Mouse (Mus musculus) urinary bladder, postnatal 10 days (tissue): ENCODE data around the gene Sned1.
"Not testable (repeated sequence)": the region's sequence is repeated elsewhere in the genome, so short reads cannot be mapped to it uniquely, and the experiment has no call there.

Experiments
- DNase-seq: peaks from one replicate; pipeline ENCODE4 v3.0.0; 2022; ENCODE audit warnings: low spot score

Gene Sned1

DNA sequence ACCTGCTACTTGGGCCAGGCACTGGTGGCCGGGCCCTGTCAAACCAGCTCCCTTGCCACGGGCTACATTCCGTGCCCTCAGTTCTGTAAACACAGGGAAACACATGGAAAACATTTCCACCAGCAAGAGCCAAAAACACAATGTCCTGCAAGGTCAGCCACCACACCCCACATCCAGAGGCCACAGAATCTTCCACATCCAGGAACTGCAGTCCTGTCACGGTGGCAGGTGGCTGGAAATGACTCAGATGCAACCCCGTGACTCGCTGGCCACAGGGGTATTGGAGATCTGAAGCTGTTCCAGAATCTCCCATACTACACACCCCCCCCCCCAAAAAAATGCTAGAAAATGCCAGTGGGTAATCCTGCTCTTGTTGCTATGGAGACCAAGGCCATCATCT is 6.4 kb upstream of the Sned1 start:
- no peak for DNase-seq

GRCm38 (mm10) chr1:93229626-93230025 is 6.0 kb upstream of the Sned1 start:
- DNase-seq: no peak

DNA sequence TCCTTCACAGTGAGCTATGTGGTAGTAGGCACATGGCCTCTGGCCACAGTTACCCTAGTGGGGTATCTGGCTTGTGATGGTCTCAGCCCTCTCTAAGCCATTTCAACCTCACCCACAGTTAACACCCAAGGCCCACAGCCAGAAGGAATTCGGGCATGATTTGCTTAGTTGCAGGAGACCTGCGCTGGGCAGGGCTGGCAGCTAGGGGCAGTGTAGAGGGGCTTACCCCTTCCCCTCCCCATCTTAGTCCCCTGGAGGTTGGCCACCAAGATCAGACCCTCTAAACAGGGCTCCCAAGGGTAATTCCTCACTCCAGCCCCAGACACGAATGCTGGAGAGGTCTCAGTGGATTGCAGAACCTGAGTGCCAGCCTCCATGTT is 894 bp downstream of the Sned1 start:
- DNase-seq: no peak

GRCm38 (mm10) chr1:93237676-93238075 is 2.0 kb downstream of the Sned1 start:
- DNase-seq: no peak

GRCm38 (mm10) chr1:93238201-93238600 is 2.6 kb downstream of the Sned1 start:
- no peak for DNase-seq

DNA sequence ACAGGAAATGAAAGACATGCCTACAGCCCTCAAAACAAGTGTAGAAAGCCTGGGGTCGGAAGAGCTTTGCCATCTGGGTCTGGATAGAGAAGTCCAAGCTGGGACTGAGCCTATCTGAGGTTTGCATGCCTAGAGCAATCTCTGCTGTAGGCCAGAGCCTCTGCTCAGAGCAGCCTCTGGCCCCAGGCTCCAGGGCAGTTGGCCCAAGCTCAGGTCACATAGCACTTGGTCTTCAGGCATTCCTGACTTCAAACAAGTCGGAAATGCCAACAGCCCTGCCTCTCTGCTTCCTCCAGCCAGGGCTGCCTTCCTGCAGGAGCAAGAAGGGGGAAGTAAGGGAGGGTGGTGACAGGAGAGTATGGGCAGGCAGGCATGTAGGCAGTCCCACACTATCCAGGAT is 10.3 kb downstream of the Sned1 start:
- no peak for DNase-seq

- DNase-seq: no peak
Observed at GRCm38 (mm10) chr1:93252586-93252985, 16.9 kb downstream of the Sned1 start.

- no peak for DNase-seq
Observed at GRCm38 (mm10) chr1:93255761-93256160, 20.1 kb downstream of the Sned1 start.

DNA sequence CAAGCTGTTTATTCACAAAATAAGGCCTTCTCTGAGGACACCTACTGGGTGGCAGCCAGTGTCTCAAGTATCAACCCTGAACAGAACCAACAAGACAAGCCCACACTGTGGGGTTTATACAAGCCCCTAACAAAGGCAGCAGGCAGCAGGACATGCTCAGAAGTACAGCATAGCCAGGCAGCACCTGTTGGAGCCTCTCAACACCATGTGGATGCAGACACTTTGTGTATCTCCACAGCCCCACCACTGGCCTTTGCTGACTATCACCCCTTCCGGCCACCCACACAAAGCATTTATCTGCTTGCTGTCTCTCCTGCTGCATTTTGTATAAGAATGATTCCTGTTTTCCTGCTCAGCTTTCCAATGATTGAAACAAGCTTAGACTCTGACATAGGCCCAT is 21.9 kb downstream of the Sned1 start:
- DNase-seq: no peak

GRCm38 (mm10) chr1:93267207-93267606 is 31.6 kb downstream of the Sned1 start:
- no peak for DNase-seq

GRCm38 (mm10) chr1:93268246-93268645 is 32.6 kb downstream of the Sned1 start:
- DNase-seq: no peak

- no peak for DNase-seq
Observed at GRCm38 (mm10) chr1:93270516-93271240, 35.0 kb downstream of the Sned1 start.

GRCm38 (mm10) chr1:93271751-93272150 is 36.1 kb downstream of the Sned1 start:
- DNase-seq: no peak

DNA sequence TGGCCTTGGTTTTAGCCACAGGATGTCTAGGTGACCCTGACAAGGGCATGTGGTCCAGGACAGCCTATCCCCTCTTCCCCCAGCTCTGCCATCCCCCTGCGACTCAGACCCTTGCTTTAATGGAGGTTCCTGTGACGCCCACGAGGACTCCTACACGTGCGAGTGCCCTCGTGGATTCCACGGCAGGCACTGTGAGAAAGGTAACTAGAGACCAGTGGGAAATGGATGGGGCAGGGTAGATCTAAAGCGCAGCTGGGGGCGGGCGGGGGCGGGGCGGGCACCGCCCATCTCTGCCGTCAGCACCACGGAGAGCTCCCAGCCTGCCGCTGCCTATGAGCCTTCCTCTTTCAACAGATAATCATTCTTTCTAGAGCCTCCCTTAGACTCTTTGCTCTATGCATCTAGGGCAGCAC is 36.8 kb downstream of the Sned1 start:
- DNase-seq: no peak

GRCm38 (mm10) chr1:93275561-93275960 is 39.9 kb downstream of the Sned1 start:
- DNase-seq: no peak

GRCm38 (mm10) chr1:93277041-93277440 is 41.4 kb downstream of the Sned1 start:
- no peak for DNase-seq

DNA sequence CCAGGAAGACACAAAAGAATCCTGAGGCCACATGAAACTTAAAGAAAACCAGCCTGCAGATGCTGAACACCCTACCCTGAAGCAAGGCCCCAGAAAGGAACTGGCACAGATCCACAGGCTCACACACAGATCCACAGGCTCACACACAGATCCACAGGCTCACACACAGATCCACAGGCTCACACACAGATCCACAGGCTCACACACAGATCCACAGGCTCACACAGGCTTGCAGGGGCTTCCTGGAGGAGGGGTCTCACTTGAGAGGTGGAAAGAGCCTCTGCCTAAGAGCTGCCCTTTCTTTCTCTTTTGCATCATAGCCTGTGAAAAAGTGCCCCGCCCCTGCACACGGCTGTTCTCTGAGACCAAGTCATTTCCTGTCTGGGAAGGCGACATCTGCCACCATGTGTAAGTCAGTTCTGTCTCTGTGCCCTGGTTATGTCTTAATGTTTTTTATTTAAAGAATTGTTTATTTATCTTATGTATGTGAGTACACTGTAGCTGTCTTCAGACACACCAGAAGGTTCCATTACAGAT is 54.1 kb downstream of the Sned1 start:
- DNase-seq: no peak

- no peak for DNase-seq
Observed at GRCm38 (mm10) chr1:93290956-93291355, 55.3 kb downstream of the Sned1 start.

DNA sequence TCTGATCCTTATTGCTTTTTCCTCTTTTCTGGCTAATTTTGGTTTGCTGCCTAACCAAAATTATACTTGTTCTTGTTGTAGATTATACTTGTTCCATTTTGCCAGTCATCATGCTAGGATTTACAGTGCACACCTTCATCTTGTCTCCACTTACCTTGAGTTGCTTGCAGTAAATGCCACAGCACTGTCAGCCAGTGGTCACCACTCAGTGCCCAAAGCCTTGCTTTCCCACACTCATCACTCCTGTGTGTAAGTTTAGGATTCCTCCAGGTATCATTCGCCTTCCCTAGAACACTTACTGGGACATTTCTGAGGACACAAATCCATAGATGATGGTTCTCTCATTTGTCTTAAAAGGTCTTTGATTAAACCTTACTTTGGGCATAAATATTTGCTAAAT is 56.0 kb downstream of the Sned1 start:
- DNase-seq: no peak

DNA sequence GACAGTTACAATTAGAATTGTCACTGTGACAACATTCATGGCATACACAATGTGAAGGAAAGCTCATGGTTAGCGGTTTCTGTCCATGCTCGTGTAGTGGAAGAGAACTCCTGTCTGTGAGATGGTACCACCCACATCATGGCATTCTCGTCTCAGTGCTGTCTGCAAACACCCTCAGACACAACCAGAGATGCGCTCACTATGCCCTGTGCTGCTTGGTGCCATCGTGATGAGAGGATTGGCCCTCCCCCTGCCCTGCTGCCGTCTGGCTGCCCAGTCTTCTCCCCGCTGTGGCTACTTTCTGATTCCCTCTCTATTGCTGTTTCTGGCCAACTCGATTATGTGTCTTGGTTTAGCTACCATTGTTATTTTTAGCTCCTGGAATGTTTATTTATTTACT is 56.4 kb downstream of the Sned1 start:
- DNase-seq: no peak

- DNase-seq: not testable (repeated sequence)
Observed at GRCm38 (mm10) chr1:93294491-93294890, 58.9 kb downstream of the Sned1 start.

GRCm38 (mm10) chr1:93299791-93300190 is 64.2 kb downstream of the Sned1 start:
- DNase-seq: no peak

GRCm38 (mm10) chr1:93300578-93300977 is 64.9 kb downstream of the Sned1 start:
- no peak for DNase-seq
